Mouse (Mus musculus) adrenal gland, postnatal 14 days (tissue): ENCODE measurements at regions not wholly inside any gene's neighbourhood (a gene's known extent, or its start where the extent isn't known, plus 50 kb on each side); places are given as distances from the start of the nearest gene placed in this dataset.

Experiments
- DNase-seq: peaks from one replicate; pipeline ENCODE4 v3.0.0; 2021; ENCODE audit warnings: mixed read lengths

GRCm38 (mm10) chr4:4920256-4920655, 127.1 kb upstream of the Impad1 start:
- no peak for DNase-seq

GRCm38 (mm10) chr4:4875257-4875656, 82.1 kb upstream of the Impad1 start:
- peak; percentile 5 for DNase-seq

- no peak for DNase-seq
Observed at GRCm38 (mm10) chr4:4858345-4858744, 65.2 kb upstream of the Impad1 start.
